Mouse (Mus musculus) CD4-positive, CD25-positive, alpha-beta regulatory T cell, adult 2 months (primary cell): ENCODE data around the gene Fez1.

ENCODE experiments used
- DNase-seq: peaks from one replicate; pipeline ENCODE4 v3.0.0-alpha.2; 2012; ENCODE audit warnings: low read depth, low spot score

The Fez1 gene

DNA sequence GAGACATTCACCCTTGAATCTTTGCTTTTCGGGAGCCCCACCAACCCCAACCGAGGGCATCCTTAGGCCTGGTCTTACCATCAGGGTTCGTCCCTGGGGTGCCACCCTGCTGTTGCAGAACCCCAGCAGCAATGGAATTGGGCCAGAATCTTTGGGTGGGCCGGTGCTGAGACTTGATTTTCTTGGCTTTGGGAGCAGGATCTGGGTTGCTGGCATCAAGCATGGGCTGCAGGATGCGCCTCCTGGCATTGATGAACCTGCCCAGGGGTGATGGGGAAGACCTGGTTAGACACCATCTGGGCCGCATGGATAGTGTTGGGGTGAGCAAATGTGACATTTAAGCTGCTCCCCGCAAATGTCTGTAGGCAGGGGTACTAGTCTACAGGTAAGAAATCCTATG lies 72.6 kb downstream of the Fez1 start:
- no peak for DNase-seq

DNA sequence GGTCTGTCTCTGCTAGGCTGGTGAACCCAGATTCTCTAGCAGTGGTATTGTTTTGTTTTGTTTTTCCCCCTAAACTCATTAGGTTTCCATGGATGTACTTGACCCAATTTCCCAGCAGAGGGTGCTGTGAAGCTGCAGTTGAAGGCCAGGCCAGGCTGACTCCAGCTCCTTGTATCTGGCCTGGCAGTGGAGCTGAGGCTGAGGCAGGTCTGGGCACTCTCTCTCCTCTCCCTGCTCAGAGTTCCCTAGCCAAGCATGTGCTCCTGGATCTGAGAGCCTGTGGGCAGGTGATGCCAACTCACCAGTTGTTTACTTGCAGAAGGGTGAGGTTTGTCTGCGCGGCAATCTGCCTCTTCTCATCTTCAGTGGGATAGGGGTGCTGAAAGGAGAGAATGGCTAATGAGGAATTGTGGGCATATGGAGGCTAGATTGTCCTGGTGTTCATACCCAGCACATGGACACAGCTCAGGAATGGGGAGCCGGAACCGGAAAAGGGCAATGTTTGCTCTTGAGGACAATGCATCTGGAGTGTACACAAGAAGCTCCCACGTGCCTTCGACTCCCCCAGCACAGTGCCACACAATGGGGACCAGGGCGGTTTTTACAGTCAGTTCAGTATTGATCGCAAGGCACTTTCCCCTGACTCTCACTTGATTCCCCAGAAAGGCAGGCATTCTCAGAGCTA lies 73.5 kb downstream of the Fez1 start:
- no peak for DNase-seq

DNA sequence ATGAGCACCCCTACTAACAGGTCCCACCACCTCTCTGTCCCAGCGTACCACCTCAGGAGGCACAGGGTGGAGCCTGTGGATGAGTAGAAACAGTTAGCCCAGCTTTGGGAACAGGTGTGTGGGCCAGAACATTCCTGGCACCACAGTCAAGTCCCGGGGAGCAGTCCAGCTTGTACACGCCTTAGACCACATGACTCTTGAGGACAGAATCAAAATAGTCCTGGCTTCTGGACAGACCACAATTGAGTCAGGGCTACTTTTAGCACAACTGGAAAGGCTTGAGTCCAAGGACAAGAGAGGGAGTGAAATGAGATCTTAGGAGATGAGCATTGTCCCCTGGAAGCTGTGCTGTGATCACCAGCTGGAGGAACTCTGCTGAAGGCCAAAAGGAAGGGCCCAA lies 76.9 kb downstream of the Fez1 start:
- DNase-seq = no peak

DNA sequence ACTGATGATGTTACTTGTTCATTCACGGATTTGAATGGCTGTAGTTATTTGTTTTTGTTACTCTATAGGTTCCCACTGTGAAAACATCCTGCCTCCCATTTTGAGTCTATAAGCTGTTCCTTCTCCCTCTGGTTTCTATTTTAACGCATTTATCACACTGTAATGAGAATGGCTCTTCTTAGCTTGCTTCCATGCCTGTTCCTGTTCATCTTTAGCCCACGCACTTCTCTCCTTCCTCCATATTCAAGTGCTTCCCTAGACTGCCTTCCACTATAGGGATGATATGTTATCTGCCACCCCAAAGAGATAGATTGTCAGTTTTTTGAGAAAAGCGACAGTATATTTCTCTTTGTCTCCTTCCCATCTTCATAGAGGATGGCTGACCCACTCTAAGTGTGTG lies 78.8 kb downstream of the Fez1 start:
- DNase-seq = no peak

DNA sequence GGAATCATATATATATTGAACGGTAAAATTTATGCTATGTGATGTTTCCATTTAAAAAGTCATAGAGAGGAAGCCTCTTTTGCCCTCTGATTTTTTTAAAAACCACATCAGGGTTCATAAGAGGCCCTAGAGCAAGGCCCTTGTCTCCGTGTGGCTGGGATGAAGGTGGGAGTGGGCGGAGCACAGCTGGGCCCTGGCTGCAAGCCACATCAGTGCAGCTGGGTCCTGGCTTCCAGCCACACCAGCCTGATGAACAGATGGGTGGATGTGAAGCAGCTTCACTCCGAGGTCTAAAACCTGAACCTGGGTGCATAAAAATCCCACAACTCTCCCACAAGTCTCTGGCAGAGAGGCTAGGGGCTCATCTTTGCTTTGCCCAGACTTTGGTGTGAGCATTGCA lies 83.8 kb downstream of the Fez1 start:
- no peak for DNase-seq

DNA sequence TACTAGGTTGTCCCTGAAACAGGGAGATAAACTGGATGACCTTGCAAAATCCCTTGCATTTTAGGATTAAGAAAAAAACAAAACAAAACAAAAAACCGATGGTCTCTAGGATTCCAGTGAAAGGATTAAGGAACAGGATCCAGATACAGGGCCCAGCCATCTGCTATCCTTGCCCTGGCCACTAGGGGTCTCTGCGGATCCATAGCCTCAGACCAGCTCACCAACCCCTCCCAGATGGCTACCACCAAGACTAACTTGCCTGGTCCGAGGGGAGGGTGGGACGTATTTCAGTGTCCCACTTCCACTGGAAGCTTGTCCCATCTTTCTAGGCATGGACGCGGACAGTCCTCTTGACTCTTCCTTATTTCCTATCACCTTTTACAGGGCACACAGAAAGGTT lies 94.7 kb downstream of the Fez1 start:
- peak; percentile 64 for DNase-seq

DNA sequence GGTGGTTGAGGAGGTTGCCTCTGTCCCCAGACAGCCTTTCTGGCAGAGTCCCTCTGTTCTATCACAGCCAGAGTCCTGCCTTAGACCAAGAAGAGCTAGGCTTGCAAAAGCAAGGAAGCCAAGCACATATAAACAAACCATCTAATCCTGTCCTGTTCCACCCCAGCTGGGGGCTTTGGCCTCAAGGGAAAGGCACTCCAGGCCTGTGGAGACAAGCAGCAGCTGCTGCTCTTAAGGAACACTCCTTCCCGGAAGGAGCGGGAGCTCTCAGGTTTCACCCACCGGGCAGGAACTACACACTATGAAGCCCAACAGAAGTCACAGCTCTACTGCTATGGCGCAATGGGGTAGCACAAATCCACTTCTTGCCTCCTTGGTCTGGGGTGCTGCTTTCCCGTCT lies 95.3 kb downstream of the Fez1 start:
- no peak for DNase-seq

DNA sequence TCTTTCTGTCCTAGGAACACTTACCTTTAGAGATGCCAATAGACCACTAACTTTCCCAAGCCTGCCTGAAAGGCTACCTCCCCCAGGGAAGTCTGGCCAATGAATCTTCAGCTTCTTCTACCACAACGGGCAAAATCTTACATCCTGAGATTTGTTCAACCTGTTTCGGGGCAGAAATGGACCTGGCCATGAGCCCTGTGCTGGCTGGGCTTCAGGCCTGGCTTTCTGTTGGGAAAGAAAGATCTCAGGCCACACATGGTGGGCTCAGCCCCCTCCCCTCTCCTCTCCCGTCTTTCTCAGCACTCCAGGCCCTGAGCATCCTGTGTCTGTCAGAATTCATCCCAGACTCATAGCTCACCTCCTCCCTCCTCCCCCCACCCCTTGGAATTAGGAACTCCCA lies 96.9 kb downstream of the Fez1 start:
- DNase-seq = no peak

DNA sequence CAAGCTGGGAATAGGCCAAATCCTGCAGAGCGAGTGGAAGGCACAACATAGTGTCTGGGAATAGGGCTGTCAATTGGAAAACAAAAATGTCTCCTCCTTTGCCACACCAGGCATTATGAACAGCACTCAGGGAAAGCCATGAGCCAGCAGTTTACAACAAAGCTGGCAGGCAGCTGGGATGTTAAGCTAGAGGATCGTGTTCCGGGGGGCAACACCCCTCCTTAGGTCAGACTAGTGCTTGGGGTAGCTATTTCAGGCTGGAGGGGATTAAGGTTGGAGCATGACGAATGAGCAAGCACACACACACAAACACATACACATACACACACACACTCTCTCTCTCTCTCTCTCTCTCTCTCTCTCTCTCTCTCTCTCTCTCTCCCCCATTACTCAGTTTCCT lies 97.8 kb downstream of the Fez1 start:
- DNase-seq = no peak

DNA sequence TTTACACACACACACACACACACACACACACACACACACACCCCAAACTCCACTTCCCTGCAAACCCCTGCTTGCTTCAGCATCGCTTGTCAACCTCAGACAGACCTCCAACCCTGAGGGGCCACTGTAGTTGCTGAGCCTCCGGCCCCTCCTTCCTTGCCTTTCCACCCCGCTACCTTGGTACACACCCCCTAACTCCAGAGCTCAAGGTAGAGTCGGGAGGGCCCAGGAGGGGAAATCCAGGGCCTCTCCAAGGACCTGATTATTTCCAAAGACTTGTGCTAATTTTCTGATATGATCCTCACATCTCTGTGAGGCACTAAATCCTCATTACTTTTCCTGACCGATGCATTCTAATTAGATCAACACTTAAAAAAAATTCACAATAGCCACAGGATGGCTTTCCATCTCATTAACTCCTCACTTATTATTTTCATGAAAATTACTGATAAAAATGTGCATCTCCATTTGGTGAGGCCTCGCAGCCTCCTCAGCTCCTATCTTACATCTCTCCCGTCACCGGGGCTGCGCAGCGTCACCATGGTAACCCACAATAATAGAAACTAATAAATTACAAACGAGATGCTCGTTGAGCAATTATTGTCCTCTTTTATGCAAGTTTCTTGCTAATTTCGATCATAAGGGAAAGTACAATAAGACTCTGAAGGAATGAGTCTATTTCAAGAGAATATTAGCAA lies 100.2 kb downstream of the Fez1 start:
- DNase-seq = no peak

DNA sequence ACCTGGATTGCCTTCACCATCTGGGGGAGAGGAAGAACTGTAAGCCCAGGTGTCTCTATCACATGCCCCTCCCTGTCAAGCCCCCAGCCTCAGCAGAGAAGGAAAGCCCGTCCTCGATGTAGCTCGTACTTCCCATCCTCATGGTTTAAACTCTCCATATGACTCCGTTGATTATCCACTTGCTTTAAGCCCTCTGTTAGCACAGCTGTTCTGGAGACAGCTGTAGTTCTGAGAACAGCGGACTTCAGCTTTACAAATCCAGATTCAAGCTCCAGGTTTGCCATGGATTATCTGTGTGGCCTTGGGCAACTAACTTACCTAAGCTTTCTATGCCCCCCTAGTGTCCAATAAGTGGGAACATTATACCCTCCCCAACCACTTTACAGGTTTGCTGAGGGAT lies 102.1 kb downstream of the Fez1 start:
- no peak for DNase-seq
